Mouse (Mus musculus) ES-Bruce4 (cell line): Measurements from ENCODE around the gene Jak3. TPM values are rescaled to one million over a fixed set of nuclear protein-coding genes. Genes with fewer than 3 reads are reported as not detected.
A peak's percentile ranks its signal among the peaks of the same experiment; 100 is the strongest.

Source experiments
- H3K27ac ChIP-seq: 2 replicates; pipeline ENCODE4 v1.5.1; 2012; ENCODE audit warnings: low read length, inconsistent platforms; ENCODE audit not compliant: insufficient read depth
- H3K27me3 ChIP-seq: 2 replicates; pipeline ENCODE4 v1.6.1; 2012; ENCODE audit warnings: mild to moderate bottlenecking, low read length, inconsistent platforms; ENCODE audit not compliant: control insufficient read depth, poor library complexity, insufficient read depth, severe bottlenecking
- H3K36me3 ChIP-seq: 2 replicates; pipeline ENCODE4 v1.6.1; 2012; ENCODE audit warnings: inconsistent platforms, mild to moderate bottlenecking, low read length, moderate library complexity; ENCODE audit not compliant: control insufficient read depth, poor library complexity, insufficient read depth, severe bottlenecking
- H3K4me1 ChIP-seq: one replicate; pipeline ENCODE4 v1.8.1; 2011; ENCODE audit warnings: low read length; ENCODE audit not compliant: control insufficient read depth, insufficient read depth
- H3K4me3 ChIP-seq: 2 replicates; pipeline ENCODE4 v1.5.1; 2011; ENCODE audit warnings: low read depth, mild to moderate bottlenecking, low read length
- H3K9ac ChIP-seq: 2 replicates; pipeline ENCODE4 v1.6.1; 2012; ENCODE audit warnings: low read depth, mild to moderate bottlenecking, inconsistent platforms; ENCODE audit not compliant: poor library complexity, severe bottlenecking
- H3K9me3 ChIP-seq: replicated peaks from 2 replicates; pipeline ENCODE4 v1.6.1; 2012; ENCODE audit warnings: mild to moderate bottlenecking, low read length, inconsistent platforms; ENCODE audit not compliant: control insufficient read depth, poor library complexity, insufficient read depth, severe bottlenecking
- CTCF ChIP-seq: IDR thresholded peaks from one replicate; pipeline ENCODE4 v1.8.1; 2011; ENCODE audit warnings: low read depth, low read length
- EP300 ChIP-seq: IDR thresholded peaks from 2 replicates; pipeline ENCODE4 v1.6.1; 2011; ENCODE audit warnings: low read depth, low read length; ENCODE audit not compliant: insufficient read depth
- POLR2A ChIP-seq: IDR thresholded peaks from one replicate; pipeline ENCODE4 v1.8.1; 2011; ENCODE audit warnings: low read length; ENCODE audit not compliant: insufficient read depth
- polyA plus RNA-seq: library from polyadenylated mRNA; stranded (reverse); fragments of >200 nt; gene quantifications from 2 replicates; pipeline ENCODE4 v1.2.4, GENCODE M21; 2011; ENCODE audit warnings: low read depth; ENCODE audit not compliant: missing spikeins, insufficient read depth, insufficient read length

Gene Jak3
- 8.0 and 9.7 TPM in 2 replicates for polyA plus RNA-seq

DNA sequence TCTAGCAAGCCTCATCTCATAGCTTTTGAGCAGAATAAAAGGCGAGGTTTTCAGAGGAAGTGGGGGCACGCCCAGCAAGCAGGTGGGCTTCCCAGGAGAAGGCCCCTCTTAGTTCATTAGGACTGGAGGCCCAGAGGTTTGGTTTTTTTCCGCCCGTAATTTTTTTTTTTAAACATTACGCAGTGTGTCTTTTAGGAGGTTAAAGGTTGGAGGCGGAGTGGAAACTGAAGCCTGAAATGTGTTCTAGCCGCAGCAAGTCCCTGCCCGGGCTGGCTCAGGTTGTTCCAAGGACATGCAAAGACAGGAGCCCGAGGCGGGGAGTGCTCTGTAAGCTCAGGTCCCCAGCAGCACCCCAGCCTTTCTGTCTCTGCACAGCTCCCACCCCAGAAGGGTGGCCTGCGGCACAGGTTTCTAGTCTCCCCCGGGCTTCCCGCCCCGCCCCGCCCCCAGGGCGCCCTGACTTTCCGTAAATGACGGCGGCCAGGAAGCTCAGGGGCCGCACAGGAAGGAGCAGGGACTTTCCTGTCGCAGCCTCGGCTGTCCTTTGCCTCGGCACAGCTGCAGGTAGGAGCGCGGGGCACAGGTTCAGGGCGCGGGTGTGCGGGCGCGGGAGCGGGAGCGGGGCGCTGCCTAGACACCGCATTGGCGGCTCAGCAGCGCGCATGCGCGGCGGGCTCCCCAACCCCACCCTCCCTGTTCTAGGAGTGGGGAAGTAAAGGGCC is at the start of gene Jak3:
TSS of gene Jak3 (plus strand) at position 277 of the 722 bp plus-strand sequence.
- H3K9ac ChIP-seq = peak within 1 kb of the TSS; percentile 81
- TF ChIP-seq CTCF = no peak
- TF ChIP-seq POLR2A = no peak
- 0 out of 2 replicates have a peak, but pooled peaks have one; percentile 30 for TF ChIP-seq EP300
- H3K27me3 ChIP-seq = no peaks in the 10 kb centered on the region
- H3K4me1 ChIP-seq = peaks cover 11% of the 10 kb centered on the region
- peak within 1 kb of the TSS; percentile 88 for H3K4me3 ChIP-seq
- H3K36me3 ChIP-seq = no peaks in the 10 kb centered on the region
- H3K27ac ChIP-seq = peak within 1 kb of the TSS; percentile 79
- no peaks in the 10 kb centered on the region for H3K9me3 ChIP-seq

- Histone ChIP-seq H3K27me3 (no peaks in the 10 kb centered on the region), H3K27ac (peak overlapping the region; percentile 15), H3K9me3 (peaks cover 21% of the 10 kb centered on the region), H3K4me1 (peaks cover 10% of the 10 kb centered on the region), H3K36me3 (peaks cover 28% of the 10 kb centered on the region), H3K4me3 (no peak overlapping the region), H3K9ac (peak overlapping the region; percentile 0; the same call in 1 of the 2 replicates)
- TF ChIP-seq CTCF (no peak), POLR2A (no peak), EP300 (no peak)
Observed at GRCm38 (mm10) chr8:71626753-71627152, 49.3 kb upstream of the Jak3 start.

- Histone ChIP-seq H3K4me3 (no peak overlapping the region), H3K27ac (peak overlapping the region; percentile 15), H3K4me1 (peaks cover 12% of the 10 kb centered on the region), H3K9ac (peak overlapping the region; percentile 0; the same call in 1 of the 2 replicates), H3K9me3 (peaks cover 13% of the 10 kb centered on the region), H3K27me3 (no peaks in the 10 kb centered on the region), H3K36me3 (peaks cover 21% of the 10 kb centered on the region)
- TF ChIP-seq CTCF (no peak), EP300 (no peak), POLR2A (no peak)
Observed at GRCm38 (mm10) chr8:71627265-71628099, 48.6 kb upstream of the Jak3 start.

GRCm38 (mm10) chr8:71628396-71629095 is 47.5 kb upstream of the Jak3 start:
- Histone ChIP-seq H3K9me3 (peaks cover 3% of the 10 kb centered on the region), H3K27ac (peak overlapping the region; percentile 15; the same call in 1 of the 2 replicates)
- no peak for TF ChIP-seq EP300
- no peak for TF ChIP-seq CTCF
- no peak for TF ChIP-seq POLR2A

GRCm38 (mm10) chr8:71629096-71629697 is 46.9 kb upstream of the Jak3 start:
- H3K9me3 ChIP-seq = no peaks in the 10 kb centered on the region
- peak; percentile 88 for TF ChIP-seq POLR2A
- peak; percentile 3; the same call in 1 of the 2 replicates for TF ChIP-seq EP300
- TF ChIP-seq CTCF = peak; percentile 10
- H3K4me3 ChIP-seq = peak overlapping the region; percentile 71
- H3K36me3 ChIP-seq = peaks cover 5% of the 10 kb centered on the region; the same call in 1 of the 2 replicates
- no peak overlapping the region for H3K27ac ChIP-seq
- peaks cover 13% of the 10 kb centered on the region for H3K4me1 ChIP-seq
- peak overlapping the region; percentile 68 for H3K9ac ChIP-seq
- H3K27me3 ChIP-seq = no peaks in the 10 kb centered on the region

More at GRCm38 (mm10) chr8:71628396-71629095, 47.5 kb upstream of the Jak3 start:
- peaks cover 10% of the 10 kb centered on the region for H3K36me3 ChIP-seq
- peak overlapping the region; percentile 71 for H3K4me3 ChIP-seq
- H3K4me1 ChIP-seq = peaks cover 13% of the 10 kb centered on the region
- H3K9ac ChIP-seq = peak overlapping the region; percentile 68
- no peaks in the 10 kb centered on the region for H3K27me3 ChIP-seq
